Mouse (Mus musculus) brain, embryonic 14.5 days (tissue): ENCODE results near the gene Arhgef10l. TPM values are rescaled to one million over a fixed set of nuclear protein-coding genes. Genes with fewer than 3 reads are reported as not detected.
A peak's percentile ranks its signal among the peaks of the same experiment; 100 is the strongest.

ENCODE experiments used
- DNase-seq: peaks from one replicate; pipeline ENCODE4 v3.0.0-alpha.2; 2011; ENCODE audit warnings: low read depth
- CTCF ChIP-seq: fragments of 200-500 bp; IDR thresholded peaks from 2 replicates; pipeline ENCODE4 v1.5.1; 2012; ENCODE audit warnings: inconsistent platforms, mild to moderate bottlenecking, moderate library complexity, borderline replicate concordance; ENCODE audit not compliant: insufficient read depth, insufficient read length; ENCODE audit errors: extremely low read depth
- POLR2A ChIP-seq: fragments of 200-500 bp; IDR thresholded peaks from 2 replicates; pipeline ENCODE4 v1.6.1; 2012; ENCODE audit warnings: mild to moderate bottlenecking, inconsistent platforms, borderline replicate concordance; ENCODE audit not compliant: poor library complexity, insufficient read depth, insufficient read length, severe bottlenecking; ENCODE audit errors: extremely low read depth
- polyA plus RNA-seq: library from polyadenylated mRNA; depleted of rRNA; stranded (reverse); fragments of >200 nt; gene quantifications from 2 replicates; pipeline ENCODE4 v1.2.3, GENCODE M21; 2012

The Arhgef10l gene
- polyA plus RNA-seq, 1 experiment: 45.9 TPM

DNA sequence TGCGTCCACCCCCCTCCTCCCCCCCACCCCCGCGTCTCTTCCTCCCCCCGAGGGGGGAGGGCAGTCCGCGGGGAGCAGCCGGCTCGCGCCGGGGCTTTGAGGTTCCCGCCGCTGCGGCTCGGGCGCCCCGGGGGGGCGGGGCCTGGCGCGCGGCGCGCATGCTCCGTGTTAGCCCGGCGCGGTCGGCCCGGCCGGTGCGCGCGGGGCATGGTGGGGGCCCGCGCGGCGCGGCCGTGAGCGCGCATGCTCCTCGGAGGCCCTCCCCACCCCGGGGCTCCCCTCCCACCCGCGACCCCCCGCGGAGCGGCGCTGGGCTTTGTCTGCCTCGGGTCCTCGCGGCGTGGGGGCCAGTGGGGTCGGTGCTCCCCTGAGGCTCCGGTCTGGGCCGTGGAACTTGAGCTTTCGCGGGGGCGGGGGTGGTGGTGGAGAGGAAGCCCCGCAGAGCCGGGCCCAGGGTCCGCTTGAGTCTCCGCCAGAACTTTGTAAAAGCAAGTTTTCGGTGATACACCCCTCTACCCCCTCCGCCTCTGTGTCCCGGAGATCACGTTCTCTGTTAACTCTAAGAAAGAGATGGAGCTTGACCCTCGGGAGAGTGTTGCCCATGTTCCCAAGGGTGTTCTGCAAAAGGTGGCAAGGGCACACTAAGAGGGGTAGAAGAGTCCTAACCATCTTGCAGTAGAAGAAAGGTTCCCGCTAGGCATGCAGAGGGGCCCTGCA lies 37.0 kb upstream of the Arhgef10l start:
- TF ChIP-seq POLR2A (peak; percentile 51; the same call in 1 of the 2 replicates), CTCF (no peak)
- DNase-seq: peak; percentile 86

DNA sequence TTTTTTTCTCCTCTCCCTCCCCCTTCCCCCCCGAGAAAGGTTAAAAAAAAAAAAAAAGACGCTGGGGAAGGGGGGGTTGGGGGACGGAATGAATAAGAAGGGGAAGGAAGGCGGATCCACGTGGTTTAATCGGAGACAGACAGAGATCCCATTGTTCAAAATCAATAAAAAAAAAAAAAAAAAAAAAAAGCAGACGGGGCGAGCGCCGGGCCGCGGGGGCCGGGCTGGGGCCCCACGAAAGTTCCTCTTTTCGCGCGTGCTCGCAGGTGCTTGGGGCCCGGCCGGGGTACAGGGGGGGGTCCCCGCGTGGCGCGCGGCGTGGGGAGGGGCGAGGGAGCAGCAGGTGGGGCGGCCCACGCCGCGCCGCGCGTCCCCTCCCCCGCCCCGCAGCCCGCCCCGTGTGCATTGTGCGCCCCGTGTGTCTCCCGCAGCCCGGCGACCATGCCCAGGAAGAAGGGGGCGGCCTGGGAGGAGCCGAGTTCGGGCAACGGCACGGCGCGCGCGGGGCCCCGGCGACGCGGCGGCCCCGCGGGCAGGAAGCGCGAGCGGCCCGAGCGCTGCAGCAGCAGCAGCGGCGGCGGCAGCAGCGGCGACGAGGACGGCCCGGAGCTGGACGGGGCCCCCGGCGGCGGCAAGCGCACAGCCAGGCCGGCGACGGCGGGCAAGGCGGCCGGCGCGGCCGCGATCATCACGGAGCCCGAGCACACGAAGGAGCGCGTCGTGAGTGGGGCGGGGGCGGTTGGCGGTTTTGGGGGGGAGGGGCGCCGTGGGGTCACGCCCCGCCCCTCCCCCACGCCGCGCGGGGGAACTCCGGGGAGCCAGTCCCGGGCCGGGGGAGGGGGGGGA lies 36.1 kb upstream of the Arhgef10l start:
- DNase-seq: peak; percentile 40

DNA sequence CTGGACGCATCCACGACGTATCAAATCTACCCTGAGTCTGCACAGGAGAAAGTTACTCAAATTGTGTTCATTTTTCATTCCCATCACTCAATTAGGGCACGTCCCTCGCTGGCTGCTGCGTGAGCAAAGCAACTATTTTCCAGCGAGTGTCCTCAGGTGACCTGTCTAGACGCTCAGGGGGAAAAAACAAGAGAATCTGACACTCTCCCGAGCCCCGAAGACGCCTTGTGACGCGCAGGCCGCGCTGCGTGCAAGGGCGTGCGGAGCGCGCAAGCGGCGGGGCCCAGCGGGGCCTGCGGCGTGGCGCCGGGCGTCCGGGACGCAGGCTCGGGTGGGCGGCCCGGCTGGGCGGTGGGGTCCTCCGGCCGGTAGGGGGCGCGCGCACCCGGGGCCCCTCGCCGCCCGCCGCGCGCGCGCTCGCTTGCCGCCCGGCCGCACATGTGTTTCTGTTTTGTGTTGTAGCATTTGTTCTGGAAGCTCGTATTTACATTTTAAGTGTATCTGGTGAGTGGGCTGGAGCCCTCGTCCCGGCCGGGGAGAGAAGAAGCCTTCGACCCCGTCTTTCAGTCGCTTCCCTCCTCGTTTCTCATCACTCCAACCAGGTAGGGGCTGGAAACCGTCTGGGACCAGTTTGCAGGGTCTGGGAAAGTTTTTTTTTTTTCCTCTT lies 35.4 kb upstream of the Arhgef10l start:
- TF ChIP-seq POLR2A (peak; percentile 25; the same call in 1 of the 2 replicates), CTCF (peak; percentile 41; the same call in 1 of the 2 replicates)
- DNase-seq: peak; percentile 91

More for the DNA sequence above, 36.1 kb upstream of the Arhgef10l start:
- TF ChIP-seq CTCF (no peak), POLR2A (no peak)

DNA sequence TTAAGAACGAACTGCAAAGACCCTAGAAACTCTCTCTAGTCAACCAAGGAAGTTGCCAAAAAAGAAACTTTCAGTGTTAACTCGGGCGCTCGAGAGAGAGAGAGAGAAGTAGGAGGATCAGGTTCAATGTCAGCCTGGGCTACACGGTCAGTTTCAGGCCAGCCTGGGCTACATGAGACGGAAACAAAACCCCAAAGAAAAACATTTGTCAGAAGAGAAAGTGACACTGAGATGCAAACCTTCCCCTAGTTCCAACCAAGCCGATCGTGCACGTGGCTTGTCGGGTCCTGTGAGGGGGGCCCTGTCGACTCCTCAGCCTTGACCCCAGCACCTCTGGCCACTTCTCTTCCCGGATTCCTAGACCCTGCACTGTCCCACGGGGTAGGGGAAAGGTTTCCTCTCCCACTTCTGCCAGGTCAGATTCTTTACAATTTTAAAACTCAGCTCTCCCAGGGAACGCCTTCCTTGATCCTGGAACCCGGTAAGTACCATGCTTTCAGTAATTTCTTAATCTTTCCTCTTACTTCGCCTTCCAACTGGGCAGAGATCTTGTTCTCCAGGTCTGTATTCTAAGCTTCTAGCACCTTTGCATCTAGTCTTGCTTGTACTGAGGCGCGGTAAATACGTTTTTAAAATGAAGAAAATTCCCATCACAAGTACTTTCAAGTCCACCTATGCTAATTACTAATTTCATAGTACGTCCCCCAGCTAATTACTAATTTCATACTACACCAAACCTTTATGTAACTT lies 34.6 kb upstream of the Arhgef10l start, which contains the start of gene Rcc2:
TSS of gene Rcc2 (plus strand) at position 273 of the 750 bp plus-strand sequence.
- no peak for TF ChIP-seq CTCF
- no peak for TF ChIP-seq POLR2A
- no peak for DNase-seq

DNA sequence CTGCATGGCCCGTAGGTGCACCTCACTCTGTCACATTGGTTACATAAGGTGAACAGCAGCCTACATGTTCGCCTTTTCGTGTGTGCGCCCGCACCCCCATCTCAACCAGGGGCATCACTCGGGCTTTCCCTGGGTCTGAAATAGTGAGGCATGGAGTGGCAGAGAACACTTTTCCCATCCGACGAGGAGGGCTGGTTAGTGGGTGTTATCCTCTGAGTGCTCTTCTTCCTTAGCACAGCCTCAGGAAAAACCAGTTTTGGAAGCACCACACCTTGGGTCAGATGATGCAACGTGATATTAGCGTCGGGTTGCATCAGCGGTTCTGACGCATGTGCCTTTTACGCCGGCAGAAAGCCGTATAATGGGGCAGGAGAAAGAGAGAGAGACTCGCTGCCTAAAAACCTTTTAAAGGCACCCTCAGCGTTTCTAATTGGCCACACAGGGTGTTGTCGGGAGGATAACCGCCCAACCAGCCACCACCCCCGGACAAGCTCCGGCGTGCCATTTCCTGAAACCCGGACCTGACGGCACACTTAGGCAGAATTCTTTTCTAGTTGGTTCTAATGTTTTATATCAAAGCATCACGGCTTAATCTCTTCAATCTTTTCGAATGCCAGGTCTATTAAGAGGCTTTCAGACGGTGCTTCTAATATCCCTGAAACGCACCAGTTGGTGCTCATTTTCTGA lies 33.8 kb upstream of the Arhgef10l start:
- TF ChIP-seq CTCF: no peak
- TF ChIP-seq POLR2A: no peak
- peak; percentile 67 for DNase-seq

DNA sequence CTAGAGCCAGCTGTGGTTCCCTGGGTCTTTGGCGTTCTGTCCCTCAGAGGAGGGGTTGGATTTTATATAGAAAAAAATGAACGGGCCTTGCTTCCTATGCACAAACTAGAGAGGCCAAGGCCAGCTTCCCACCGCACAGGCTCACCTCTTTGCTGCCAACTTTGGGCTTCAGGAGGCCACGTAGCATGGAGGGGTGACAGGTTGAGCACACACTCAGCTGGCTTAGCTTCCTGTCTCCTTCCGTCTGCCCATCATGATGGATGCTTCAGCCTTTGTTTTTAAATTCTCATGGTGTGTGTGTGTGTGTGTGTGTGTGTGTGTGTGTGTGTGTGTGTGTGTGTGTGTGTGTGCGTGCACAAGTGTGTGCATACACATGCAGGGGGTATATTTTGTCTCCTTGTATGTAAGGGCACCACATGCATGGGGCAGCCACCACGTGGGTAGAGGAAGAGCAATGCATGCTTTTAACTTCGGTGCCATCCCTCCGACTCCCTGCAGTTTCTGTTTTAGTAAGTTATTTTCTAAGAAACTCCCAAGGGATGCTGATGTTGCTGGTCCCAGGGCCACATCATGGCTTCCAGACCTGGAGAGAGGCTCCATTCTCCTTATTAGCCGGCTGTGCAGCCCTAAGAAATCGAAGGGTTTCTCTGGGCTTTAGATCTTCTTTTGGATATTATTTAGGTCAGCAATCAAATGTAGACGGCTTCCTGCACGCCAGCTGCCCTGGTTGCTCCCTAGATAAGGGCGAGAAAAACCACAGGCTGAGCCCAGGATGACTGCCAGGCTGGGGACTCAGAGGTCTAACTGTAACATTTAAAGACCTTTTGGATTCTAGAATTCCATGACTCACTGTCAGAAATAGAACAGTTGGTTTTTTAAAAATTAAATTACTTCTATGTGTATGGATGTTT lies 30.1 kb upstream of the Arhgef10l start:
- no peak for DNase-seq
- no peak for TF ChIP-seq POLR2A
- TF ChIP-seq CTCF: no peak

DNA sequence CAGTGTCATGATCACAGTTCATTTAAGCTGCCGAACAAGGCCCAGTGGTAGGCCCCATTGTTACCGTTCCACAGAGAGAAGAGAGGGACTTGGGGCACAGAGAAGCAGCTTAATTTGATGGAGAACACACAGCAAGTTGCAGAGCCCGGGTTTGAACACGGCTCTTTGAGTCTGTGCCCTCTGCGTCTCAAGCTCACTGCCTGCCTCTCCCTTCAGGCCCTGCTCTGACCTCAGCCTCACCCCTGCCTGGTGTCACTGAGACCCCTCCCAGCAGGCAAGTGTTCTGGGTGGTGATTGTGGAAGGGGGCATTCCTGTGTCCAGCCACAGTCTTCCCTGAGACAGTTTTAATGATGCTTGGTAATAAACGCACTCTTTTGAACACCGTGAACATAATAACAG lies 29.3 kb upstream of the Arhgef10l start:
- DNase-seq: no peak
- TF ChIP-seq CTCF (no peak), POLR2A (no peak)

DNA sequence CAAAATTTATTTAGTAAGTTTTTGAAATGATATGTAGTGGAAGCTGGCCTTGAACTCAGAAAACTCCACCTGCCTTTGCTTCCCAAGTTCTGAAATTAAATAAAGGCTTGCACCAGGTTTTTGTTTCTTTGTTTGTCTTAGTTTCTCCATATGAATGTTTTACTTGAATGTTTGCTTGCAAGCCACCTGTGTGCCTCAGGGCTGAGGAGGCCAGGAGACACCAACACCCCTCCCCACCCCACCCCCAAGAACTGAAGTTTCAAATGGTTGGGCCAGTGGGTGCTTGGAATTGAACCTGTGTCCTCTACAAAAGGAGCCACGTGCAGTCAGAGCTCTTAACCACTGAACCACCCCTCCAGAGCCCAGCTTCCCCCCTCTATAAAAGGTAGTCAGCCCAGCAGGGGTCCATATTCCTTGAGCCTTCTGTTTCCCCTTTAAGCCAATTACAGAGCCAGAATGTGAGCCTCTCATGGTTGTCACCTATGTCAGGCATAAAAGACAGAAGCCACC lies 28.8 kb upstream of the Arhgef10l start:
- no peak for TF ChIP-seq POLR2A
- no peak for TF ChIP-seq CTCF
- no peak for DNase-seq

DNA sequence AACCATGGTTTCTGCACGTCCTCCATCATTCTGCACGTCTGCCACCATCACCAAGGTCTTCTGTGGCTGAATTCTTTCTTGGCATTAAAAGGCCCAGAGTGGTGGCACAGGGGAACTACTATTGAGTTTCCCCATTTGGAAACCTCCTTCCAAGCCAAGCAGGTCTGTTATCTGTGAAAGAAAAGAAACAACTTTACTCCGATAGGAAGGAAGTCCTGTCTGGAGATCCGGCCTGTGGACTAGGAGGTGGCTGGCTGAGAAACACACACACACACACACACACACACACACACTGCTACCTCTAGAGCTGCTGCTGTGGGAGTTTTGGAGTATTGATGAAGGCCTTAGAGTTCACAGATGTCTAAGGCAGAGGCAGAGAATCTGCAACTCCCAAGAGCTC lies 27.7 kb upstream of the Arhgef10l start:
- no peak for TF ChIP-seq CTCF
- TF ChIP-seq POLR2A: no peak
- no peak for DNase-seq

DNA sequence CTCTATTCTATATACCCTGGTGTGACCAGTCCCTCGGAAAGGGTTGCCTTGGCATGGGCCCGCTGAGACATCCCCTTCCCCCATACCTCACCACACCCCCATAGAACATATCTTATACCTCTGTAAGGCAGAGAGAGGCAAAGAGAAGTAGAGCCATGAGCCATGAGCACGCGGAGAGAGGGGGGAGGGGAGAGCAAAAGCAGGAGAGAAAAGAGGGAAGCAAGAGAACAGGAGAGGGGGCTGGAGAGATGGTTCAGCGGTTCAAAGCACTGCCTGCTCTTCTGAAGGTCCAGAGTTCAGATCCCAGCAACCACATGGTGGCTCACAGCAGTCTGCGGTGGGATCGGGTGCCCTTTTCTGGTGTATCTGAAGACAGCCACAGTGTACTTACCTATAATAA lies 25.7 kb upstream of the Arhgef10l start:
- TF ChIP-seq CTCF (no peak), POLR2A (no peak)
- no peak for DNase-seq
